Mouse (Mus musculus): ENCODE results near the gene Fat2. TPM values are rescaled to one million over a fixed set of nuclear protein-coding genes. Genes with fewer than 3 reads are reported as not detected.

Gene Fat2
- polyA plus RNA-seq, 1 experiment from 2014 or later = 0.08 TPM

DNA sequence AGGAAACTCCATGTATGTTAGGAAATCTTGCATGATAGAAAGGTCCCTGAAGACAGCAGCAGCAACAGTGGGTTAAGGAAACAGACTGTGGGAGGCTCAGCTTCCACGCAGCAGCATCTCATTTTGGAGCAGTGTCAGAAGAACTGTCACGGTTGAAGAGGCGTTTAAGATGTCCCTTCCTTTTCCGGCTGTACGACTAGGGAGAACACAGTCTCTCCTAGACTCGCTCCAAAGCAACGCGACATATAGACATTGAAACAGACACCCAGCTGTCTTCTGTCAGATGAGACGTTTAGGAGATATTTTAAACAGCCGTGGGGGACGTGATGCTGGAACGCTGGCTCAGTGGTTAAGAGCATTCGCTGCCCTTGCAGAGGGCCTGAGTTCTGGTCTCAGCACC, 119.5 kb downstream of the Fat2 start:
- H3K4me3 ChIP-seq (ENCODE audit: low read depth, low read length) = no peak overlapping the region
- ATAC-seq (ENCODE audit: low FRiP score) (no peak), DNase-seq (ENCODE audit: low spot score) (no peak)
- no peak overlapping the region for H3K27ac ChIP-seq (ENCODE audit: low read depth, low read length)
- WGBS = 81% methylated on average over 13 of the region's 13 CpGs
- no peaks in the 10 kb centered on the region for H3K27me3 ChIP-seq (ENCODE audit: control insufficient read depth, insufficient read depth, low read length)
- H3K4me2 ChIP-seq (replicated peaks; ENCODE audit: low read depth, low read length) = no peak overlapping the region
- H3K36me3 ChIP-seq (ENCODE audit: control insufficient read depth, insufficient read depth, low read length) = no peaks in the 10 kb centered on the region
- H3K9ac ChIP-seq (ENCODE audit: low read depth, low read length) = no peak overlapping the region
- H3K9me3 ChIP-seq (ENCODE audit: control insufficient read depth, low read length) = no peaks in the 10 kb centered on the region
- H3K4me1 ChIP-seq (replicated peaks; ENCODE audit: control insufficient read depth, insufficient read depth, low read length) = no peaks in the 10 kb centered on the region

DNA sequence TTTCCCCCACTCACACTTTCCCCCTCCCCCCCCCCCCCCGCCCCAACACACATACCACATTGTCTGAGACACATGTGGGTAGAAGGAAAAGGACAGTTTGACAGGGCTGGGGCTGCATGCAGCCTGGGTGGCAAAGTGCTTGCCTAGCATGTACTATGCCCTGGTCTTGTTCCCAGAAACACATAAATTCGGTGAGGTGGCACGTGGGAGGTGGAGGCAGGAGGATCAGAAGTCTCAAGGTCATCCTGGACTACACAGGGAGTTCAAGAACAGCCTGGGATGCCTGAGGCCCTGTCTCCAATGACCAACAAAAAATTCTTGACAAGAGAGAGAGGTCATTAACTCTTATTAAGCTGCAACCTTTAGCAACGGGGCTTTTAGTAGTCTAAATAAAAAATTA, 120.3 kb downstream of the Fat2 start:
- Histone ChIP-seq H3K9me3 (ENCODE audit: control insufficient read depth, low read length) (no peaks in the 10 kb centered on the region), H3K4me3 (ENCODE audit: low read depth, low read length) (no peak overlapping the region), H3K4me2 (replicated peaks; ENCODE audit: low read depth, low read length) (no peak overlapping the region), H3K27ac (ENCODE audit: low read depth, low read length) (no peak overlapping the region), H3K27me3 (ENCODE audit: control insufficient read depth, insufficient read depth, low read length) (no peaks in the 10 kb centered on the region), H3K9ac (ENCODE audit: low read depth, low read length) (no peak overlapping the region), H3K36me3 (ENCODE audit: control insufficient read depth, insufficient read depth, low read length) (no peaks in the 10 kb centered on the region), H3K4me1 (replicated peaks; ENCODE audit: control insufficient read depth, insufficient read depth, low read length) (no peaks in the 10 kb centered on the region)
- 86% methylated on average over 3 of the region's 4 CpGs for WGBS
- ATAC-seq (ENCODE audit: low FRiP score) = no peak
- no peak for DNase-seq (ENCODE audit: low spot score)

DNA sequence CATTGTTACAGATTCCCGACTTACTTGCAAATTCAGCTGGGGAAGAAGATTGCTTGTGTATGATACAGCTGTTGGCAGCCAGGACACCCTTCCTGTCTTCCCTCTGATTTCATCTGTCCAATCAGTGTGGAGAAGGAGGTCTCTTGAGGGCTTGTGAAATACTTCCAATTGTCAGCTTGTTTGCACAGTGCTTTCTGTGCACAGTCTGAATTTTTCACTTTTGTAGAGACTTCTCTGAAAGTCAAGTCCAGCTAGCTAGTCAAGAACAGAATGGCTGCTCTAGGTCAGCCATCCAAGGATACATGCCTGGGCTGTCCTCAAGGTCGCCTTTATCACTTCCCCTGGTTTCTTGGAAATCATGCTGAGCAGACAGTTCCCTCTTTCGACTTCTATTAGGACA, 121.4 kb downstream of the Fat2 start:
- DNase-seq (ENCODE audit: low spot score) = no peak
- no peak overlapping the region for H3K9ac ChIP-seq (ENCODE audit: low read depth, low read length)
- no peaks in the 10 kb centered on the region for H3K27me3 ChIP-seq (ENCODE audit: control insufficient read depth, insufficient read depth, low read length)
- H3K4me3 ChIP-seq (ENCODE audit: low read depth, low read length) = no peak overlapping the region
- H3K36me3 ChIP-seq (ENCODE audit: control insufficient read depth, insufficient read depth, low read length) = no peaks in the 10 kb centered on the region
- no peaks in the 10 kb centered on the region for H3K4me1 ChIP-seq (replicated peaks; ENCODE audit: control insufficient read depth, insufficient read depth, low read length)
- WGBS = 85% methylated on average over 3 of the region's 3 CpGs
- H3K27ac ChIP-seq (ENCODE audit: low read depth, low read length) = no peak overlapping the region
- no peak overlapping the region for H3K4me2 ChIP-seq (replicated peaks; ENCODE audit: low read depth, low read length)
- no peak for ATAC-seq (ENCODE audit: low FRiP score)
- no peaks in the 10 kb centered on the region for H3K9me3 ChIP-seq (ENCODE audit: control insufficient read depth, low read length)

DNA sequence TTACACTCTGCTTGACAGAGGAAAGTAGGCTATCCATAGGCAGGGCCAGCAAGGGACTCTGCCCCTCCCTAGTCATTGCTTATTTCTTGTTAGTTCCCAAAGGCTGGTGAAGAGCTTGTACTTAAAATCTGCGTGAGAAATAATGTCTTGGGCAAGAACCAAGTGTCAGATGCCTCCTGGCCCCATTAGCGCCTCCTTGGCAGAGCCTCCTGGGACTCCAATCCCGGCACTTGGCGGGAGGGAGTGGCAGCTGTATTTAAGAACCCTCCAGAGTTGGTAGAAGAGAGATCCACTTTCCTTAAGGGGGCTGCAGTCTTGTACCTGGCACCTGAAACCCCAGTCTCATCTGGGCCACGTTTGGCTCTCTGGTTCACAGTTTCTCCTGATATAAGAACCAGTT, 122.2 kb downstream of the Fat2 start:
- ATAC-seq (ENCODE audit: low FRiP score) (no peak), DNase-seq (ENCODE audit: low spot score) (no peak)
- no peak overlapping the region for H3K9ac ChIP-seq (ENCODE audit: low read depth, low read length)
- no peaks in the 10 kb centered on the region for H3K27me3 ChIP-seq (ENCODE audit: control insufficient read depth, insufficient read depth, low read length)
- H3K9me3 ChIP-seq (ENCODE audit: control insufficient read depth, low read length) = no peaks in the 10 kb centered on the region
- no peaks in the 10 kb centered on the region for H3K36me3 ChIP-seq (ENCODE audit: control insufficient read depth, insufficient read depth, low read length)
- no peaks in the 10 kb centered on the region for H3K4me1 ChIP-seq (replicated peaks; ENCODE audit: control insufficient read depth, insufficient read depth, low read length)
- no peak overlapping the region for H3K4me3 ChIP-seq (ENCODE audit: low read depth, low read length)
- 86% methylated on average over 5 of the region's 5 CpGs for WGBS
- no peak overlapping the region for H3K4me2 ChIP-seq (replicated peaks; ENCODE audit: low read depth, low read length)
- H3K27ac ChIP-seq (ENCODE audit: low read depth, low read length) = no peak overlapping the region

DNA sequence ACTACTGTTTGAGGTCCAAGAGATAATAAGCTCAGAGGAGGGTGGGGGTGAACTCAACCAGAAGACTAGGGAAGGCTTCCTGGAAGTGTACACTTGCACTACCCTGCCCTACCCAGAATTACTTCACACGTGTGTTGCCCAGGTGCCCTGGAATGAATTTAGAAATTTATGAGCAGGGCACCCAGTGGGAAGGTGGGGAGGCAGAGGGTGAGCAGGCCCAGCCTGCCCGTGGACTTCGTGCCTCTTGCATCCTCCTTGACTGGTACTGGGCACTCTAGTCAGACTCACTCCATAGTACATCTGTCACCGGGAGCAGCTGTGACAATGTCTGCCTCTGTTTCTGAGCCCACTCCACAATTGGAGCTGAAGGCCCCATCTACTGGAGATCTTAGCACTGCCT, 122.8 kb downstream of the Fat2 start:
- Histone ChIP-seq H3K27me3 (ENCODE audit: control insufficient read depth, insufficient read depth, low read length) (no peaks in the 10 kb centered on the region), H3K4me2 (replicated peaks; ENCODE audit: low read depth, low read length) (no peak overlapping the region), H3K9me3 (ENCODE audit: control insufficient read depth, low read length) (no peaks in the 10 kb centered on the region), H3K27ac (ENCODE audit: low read depth, low read length) (no peak overlapping the region), H3K9ac (ENCODE audit: low read depth, low read length) (no peak overlapping the region), H3K36me3 (ENCODE audit: control insufficient read depth, insufficient read depth, low read length) (no peaks in the 10 kb centered on the region), H3K4me1 (replicated peaks; ENCODE audit: control insufficient read depth, insufficient read depth, low read length) (no peaks in the 10 kb centered on the region), H3K4me3 (ENCODE audit: low read depth, low read length) (no peak overlapping the region)
- 93% methylated on average over 4 of the region's 4 CpGs for WGBS
- DNase-seq (ENCODE audit: low spot score) (no peak), ATAC-seq (ENCODE audit: low FRiP score) (no peak)

DNA sequence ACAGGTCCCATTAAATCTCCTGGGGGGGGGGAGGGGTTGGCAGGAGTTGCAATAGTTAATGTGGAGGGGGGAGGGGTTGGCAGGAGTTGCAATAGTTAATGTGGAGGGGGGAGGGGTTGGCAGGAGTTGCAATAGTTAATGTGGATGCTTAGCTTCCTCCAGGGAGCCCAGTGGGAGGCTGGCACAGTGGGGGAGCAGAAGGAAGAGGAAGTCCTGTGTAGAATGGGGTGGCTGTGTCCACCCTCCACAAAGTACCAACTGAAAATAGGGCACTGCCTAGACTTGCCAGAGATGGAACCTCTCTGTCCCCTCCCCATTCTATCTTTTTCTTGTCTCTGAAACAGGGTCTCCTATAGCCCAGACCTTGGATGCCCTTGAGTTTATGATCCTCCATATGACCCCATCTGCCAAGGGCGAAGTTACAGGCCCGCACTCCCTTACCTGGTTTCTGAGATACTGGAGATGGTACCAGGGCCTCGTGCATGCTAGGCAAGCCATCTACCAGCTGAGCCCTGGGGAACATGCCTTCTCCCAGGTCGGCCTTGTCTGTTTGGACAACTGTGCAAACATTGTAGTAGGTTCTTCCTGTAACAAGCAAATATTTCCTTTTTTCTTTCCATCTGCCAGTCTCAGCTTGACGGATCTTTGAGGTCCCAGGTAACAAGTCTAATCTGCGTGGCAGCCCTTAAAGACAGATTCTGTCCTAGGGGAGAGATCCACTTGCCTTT, 126.6 kb downstream of the Fat2 start:
- H3K9me3 ChIP-seq (ENCODE audit: control insufficient read depth, low read length) = no peaks in the 10 kb centered on the region
- H3K4me1 ChIP-seq (replicated peaks; ENCODE audit: control insufficient read depth, insufficient read depth, low read length) = no peaks in the 10 kb centered on the region
- no peaks in the 10 kb centered on the region for H3K27me3 ChIP-seq (ENCODE audit: control insufficient read depth, insufficient read depth, low read length)
- H3K36me3 ChIP-seq (ENCODE audit: control insufficient read depth, insufficient read depth, low read length) = no peaks in the 10 kb centered on the region
- H3K4me2 ChIP-seq (replicated peaks; ENCODE audit: low read depth, low read length) = no peak overlapping the region
- H3K9ac ChIP-seq (ENCODE audit: low read depth, low read length) = no peak overlapping the region
- DNase-seq (ENCODE audit: low spot score) (no peak), ATAC-seq (ENCODE audit: low FRiP score) (no peak)
- H3K27ac ChIP-seq (ENCODE audit: low read depth, low read length) = no peak overlapping the region
- H3K4me3 ChIP-seq (ENCODE audit: low read depth, low read length) = no peak overlapping the region
- WGBS = 79% methylated on average over 6 of the region's 6 CpGs

DNA sequence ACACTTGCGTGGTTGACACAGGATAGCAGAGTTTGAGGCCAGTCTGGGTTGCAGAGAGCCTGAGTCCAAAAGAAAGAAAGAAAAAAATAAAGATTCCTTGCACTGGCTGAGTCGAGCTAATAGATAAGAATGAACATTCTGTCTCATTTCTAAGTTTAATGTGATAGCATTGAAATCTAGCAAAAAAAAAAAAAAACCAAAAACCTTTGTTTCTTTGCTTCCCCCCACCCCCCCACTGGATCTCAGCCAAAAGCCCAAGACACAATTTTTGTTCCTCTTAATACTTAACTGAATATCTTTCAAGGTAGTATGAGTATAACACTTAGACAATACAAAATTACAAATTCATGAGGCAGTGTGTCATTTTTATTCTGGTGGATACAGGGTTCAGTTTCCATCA, 127.3 kb downstream of the Fat2 start:
- Histone ChIP-seq H3K27me3 (ENCODE audit: control insufficient read depth, insufficient read depth, low read length) (no peaks in the 10 kb centered on the region), H3K9me3 (ENCODE audit: control insufficient read depth, low read length) (no peaks in the 10 kb centered on the region), H3K36me3 (ENCODE audit: control insufficient read depth, insufficient read depth, low read length) (no peaks in the 10 kb centered on the region), H3K4me2 (replicated peaks; ENCODE audit: low read depth, low read length) (no peak overlapping the region), H3K9ac (ENCODE audit: low read depth, low read length) (no peak overlapping the region), H3K27ac (ENCODE audit: low read depth, low read length) (no peak overlapping the region), H3K4me3 (ENCODE audit: low read depth, low read length) (no peak overlapping the region), H3K4me1 (replicated peaks; ENCODE audit: control insufficient read depth, insufficient read depth, low read length) (no peaks in the 10 kb centered on the region)
- WGBS = 82% methylated on average over 2 of the region's 2 CpGs
- DNase-seq (ENCODE audit: low spot score) (no peak), ATAC-seq (ENCODE audit: low FRiP score) (no peak)

DNA sequence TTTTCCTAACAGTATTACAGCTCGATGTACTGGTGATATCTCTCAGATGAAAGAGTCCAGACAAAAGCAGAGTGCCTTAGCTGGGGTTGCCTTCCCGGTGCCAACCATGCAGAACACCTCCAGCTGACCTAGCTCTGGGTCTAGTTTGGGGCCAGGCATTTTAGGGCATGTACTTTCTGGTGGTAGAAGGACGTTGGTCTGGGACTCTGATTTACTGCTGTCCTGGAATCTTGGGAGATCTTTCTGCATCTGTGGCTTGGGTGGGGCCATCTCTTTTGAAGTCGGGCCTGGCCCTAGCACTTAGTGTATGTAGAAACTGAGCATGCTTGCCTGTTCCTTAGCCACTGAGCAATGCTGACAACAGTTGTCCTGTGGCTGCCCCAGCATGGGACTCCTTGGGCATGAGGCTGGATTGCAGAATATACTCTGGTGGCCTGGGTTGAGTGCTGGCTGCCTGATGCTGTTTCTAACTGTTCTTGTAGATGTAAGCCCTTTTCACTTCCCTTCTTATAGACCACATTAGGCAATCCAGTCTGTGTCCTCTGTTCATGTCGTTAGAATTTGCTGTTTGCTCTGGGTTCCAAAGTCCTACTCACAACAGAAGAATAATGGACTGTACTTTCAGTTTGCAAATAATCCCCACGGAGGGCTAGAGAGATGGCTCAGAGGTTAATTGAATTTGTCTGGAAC, 128.2 kb downstream of the Fat2 start:
- Histone ChIP-seq H3K9ac (ENCODE audit: low read depth, low read length) (no peak overlapping the region), H3K27ac (ENCODE audit: low read depth, low read length) (no peak overlapping the region), H3K4me1 (replicated peaks; ENCODE audit: control insufficient read depth, insufficient read depth, low read length) (no peaks in the 10 kb centered on the region), H3K27me3 (ENCODE audit: control insufficient read depth, insufficient read depth, low read length) (no peaks in the 10 kb centered on the region), H3K4me3 (ENCODE audit: low read depth, low read length) (no peak overlapping the region), H3K36me3 (ENCODE audit: control insufficient read depth, insufficient read depth, low read length) (no peaks in the 10 kb centered on the region), H3K4me2 (replicated peaks; ENCODE audit: low read depth, low read length) (no peak overlapping the region), H3K9me3 (ENCODE audit: control insufficient read depth, low read length) (no peaks in the 10 kb centered on the region)
- ATAC-seq (ENCODE audit: low FRiP score) (no peak), DNase-seq (ENCODE audit: low spot score) (no peak)
- 75% methylated on average over 6 of the region's 6 CpGs for WGBS

DNA sequence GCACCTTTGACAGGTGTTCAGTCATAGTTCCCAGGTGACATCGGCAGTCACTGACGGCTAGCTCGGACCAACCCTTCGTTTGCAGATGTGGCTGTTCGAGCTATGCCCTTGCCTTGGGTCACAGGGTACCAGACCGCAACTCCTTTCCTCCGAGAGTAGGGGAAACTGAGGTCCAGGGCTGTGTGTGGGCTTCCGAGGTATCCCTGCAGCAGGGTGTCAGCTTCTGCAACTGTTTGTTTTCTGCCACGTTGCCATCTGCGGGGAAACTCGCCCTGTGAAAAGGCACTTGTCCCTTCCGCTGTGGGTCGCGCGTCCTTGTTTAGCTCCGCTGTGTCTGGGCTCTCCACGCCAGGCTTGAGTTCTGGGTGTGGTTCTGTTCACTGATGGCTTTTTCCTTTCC, 131.8 kb downstream of the Fat2 start:
- 12% methylated on average over 17 of the region's 17 CpGs for WGBS
- H3K9me3 ChIP-seq (ENCODE audit: control insufficient read depth, low read length) = no peaks in the 10 kb centered on the region
- H3K27ac ChIP-seq (ENCODE audit: low read depth, low read length) = no peak overlapping the region
- no peaks in the 10 kb centered on the region for H3K36me3 ChIP-seq (ENCODE audit: control insufficient read depth, insufficient read depth, low read length)
- no peaks in the 10 kb centered on the region for H3K4me1 ChIP-seq (replicated peaks; ENCODE audit: control insufficient read depth, insufficient read depth, low read length)
- H3K4me3 ChIP-seq (ENCODE audit: low read depth, low read length) = peak overlapping the region; percentile 84
- ATAC-seq (ENCODE audit: low FRiP score) = peak; percentile 71
- H3K27me3 ChIP-seq (ENCODE audit: control insufficient read depth, insufficient read depth, low read length) = no peaks in the 10 kb centered on the region
- H3K4me2 ChIP-seq (replicated peaks; ENCODE audit: low read depth, low read length) = peak overlapping the region; percentile 92
- peak overlapping the region; percentile 90 for H3K9ac ChIP-seq (ENCODE audit: low read depth, low read length)
- no peak for DNase-seq (ENCODE audit: low spot score)

All from hindbrain, embryonic 11.5 days (tissue).